Mouse (Mus musculus) CD4-positive, CD25-positive, alpha-beta regulatory T cell, adult 9 weeks (primary cell): ENCODE data around the gene Cfap57. TPM values are rescaled to one million over a fixed set of nuclear protein-coding genes. Genes with fewer than 3 reads are reported as not detected.

Experiments used
- polyA plus RNA-seq: library from polyadenylated mRNA; unstranded; fragments of 100-300 nt; shearing (Covaris generic); gene quantifications from one replicate; pipeline ENCODE4 v1.2.1, GENCODE M21; 2017

Gene Cfap57
- not detected for polyA plus RNA-seq

DNA sequence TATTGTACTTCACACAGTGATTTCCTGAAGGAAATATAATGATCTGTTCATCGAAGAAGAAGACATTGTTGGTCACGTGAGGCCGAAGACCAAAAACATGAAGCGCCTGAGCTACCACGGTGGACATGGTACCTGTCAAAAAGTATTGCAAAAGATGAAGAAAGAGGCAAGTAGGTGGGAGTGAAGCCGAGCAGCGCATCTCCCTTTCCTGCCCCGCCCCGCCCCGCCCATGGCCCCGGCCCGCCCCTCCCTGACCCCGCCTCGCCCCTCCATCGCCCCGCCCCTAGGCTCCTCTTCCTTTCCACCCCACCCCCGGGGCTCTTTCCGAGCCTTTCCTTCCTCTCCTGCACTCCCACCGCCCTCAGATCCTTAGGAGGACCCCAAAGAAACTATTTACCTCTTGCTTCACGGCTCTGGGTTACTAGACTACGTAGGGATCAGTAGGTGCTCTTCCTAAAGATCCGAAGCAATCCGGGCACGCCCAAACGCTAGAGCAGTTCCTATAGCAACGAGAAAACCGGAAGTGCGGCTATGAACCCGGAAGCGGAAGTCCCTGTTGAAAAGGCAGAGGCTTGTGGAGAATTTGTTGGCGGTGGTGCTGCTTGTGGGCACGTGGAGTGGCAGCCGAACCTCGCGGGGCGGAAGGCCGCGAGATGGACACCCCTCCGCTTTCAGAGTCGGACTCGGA lies at the start of gene Cfap57, which contains the start of gene Ebna1bp2:
TSS of gene Cfap57 (minus strand) at position 499 of the 688 bp plus-strand sequence.
TSS of gene Ebna1bp2 (plus strand) at position 521 of the 688 bp plus-strand sequence.

DNA sequence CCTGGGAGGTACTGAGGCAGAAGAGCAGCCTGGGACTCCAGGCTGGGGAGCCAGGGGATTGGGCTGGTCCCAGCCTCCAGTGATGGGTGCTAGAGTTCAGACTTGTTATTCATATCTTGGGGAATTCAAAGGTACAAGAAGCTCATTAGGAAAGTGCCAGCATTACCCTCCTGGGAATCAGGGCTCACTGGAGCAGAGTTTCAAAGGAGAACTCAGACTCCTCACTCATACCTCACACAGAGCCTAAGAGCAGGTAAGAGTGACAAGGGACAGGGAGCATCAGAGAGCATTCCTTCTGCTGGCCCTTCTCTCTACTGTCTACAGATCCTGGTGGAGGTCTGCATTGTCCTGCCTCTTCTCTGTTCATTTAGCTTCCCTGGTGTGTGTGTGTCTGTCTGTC lies 38.1 kb upstream of the Cfap57 start, which contains the start of gene Olfr62:
TSS of gene Olfr62 (plus strand) at position 301 of the 400 bp plus-strand sequence.

DNA sequence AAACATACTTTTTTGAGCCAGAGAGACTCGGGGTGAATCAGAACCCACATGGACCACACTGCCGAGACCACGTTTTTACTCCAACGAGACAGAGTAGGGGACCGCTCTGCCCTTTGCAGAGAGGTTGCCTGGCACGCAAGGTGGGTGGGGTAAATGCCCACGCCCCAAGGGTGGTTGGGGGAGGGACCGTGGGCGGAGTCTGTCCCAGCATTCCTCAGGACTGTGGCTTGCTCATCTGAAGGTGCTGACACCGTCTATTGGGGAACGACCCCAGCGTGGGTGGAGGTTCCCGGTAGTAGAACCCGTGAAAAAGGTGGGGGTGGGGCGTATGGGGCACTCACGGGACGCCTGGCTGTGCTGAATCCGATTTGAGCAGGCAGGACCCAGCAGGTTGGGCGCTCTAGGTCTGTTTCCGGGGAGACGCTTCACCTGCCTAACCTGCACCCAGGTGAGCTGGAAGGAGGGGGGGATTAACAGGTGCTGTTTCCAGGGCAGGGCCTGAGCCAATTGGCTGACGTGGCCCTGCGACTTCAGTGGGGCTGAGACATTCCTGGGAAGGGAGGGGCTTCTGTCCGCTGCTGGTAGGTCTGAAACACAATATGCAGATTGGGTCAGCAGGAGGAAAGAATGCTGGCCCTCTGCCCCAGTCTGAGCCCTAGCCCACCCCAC lies 76.9 kb downstream of the Cfap57 start, which contains the start of gene Tmem125:
TSS of gene Tmem125 (minus strand) at position 453 of the 669 bp plus-strand sequence.

DNA sequence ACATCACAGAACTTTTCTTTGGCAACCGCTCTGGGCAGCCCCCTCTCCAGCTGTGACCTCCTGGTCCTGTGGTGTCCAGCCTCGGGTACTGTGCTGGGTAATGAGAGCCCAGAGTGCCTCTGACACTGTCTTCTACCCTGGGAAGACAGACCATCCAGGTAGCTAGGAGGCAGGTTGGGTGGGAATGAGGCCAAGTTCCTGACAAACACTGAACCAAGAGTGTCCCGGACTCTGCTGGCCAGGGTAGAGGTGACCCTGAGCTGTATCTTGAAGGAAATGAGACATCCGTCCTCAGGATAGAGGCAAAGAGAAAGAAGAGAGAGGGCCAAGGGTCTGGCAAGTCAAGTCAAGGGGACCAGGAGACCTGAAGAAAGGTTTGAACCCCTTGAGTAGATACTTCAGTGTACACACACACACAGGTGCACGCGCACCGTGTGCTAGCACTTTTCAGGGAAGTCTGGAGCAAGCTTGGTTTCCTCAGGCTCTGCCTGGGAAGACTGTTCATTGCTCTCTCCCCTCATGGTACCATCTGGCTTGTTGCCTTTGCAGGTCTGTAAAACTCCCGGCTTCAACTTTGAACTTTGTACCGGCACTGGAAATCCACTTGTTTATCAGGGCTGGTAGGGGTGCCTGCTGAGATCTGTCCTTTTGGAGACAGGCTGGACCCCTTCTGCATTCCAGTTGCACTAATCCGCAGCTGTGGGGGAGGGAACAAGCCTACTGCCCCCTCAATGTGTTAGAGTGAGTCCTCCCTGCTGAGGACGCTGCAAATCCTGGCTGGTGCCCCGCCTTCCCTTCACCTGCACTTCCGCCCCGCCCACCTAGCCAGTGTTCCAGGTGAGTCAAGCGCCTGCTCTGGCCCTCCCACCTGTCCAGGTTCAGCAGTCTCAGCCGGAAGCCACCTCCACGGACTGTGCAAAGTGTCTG lies 93.9 kb downstream of the Cfap57 start, which contains the start of gene 2610528J11Rik:
TSS of gene 2610528J11Rik (plus strand) at position 592 of the 927 bp plus-strand sequence.

Other genes with a start within 250 kb of the Cfap57 start
- 18.0 TPM for gene Szt2, start 211.5 kb downstream of the Cfap57 start, polyA plus RNA-seq
- gene Med8, start 211.4 kb downstream of the Cfap57 start, polyA plus RNA-seq, result 128 TPM
- 181 TPM for gene Elovl1, start 192.7 kb downstream of the Cfap57 start, polyA plus RNA-seq
- gene Cdc20, start 183.4 kb downstream of the Cfap57 start, polyA plus RNA-seq, result 8.1 TPM
- not detected for gene Mpl, start 163.3 kb downstream of the Cfap57 start, polyA plus RNA-seq
- gene Tie1, start 130.7 kb downstream of the Cfap57 start, polyA plus RNA-seq, result not detected
- gene 2610528J11Rik, start 93.8 kb downstream of the Cfap57 start, polyA plus RNA-seq, result not detected
- gene Tmem125, start 76.7 kb downstream of the Cfap57 start, polyA plus RNA-seq, result not detected
- 195 TPM for gene Ebna1bp2, start within 50 bp of the Cfap57 start, polyA plus RNA-seq
- not detected for gene Olfr62, start 38.2 kb upstream of the Cfap57 start, polyA plus RNA-seq
- gene Olfr1342, start 72.0 kb upstream of the Cfap57 start, polyA plus RNA-seq, result not detected
- not detected for gene Olfr1341, start 82.7 kb upstream of the Cfap57 start, polyA plus RNA-seq
- gene Olfr1340, start 99.4 kb upstream of the Cfap57 start, polyA plus RNA-seq, result not detected
- not detected for gene Olfr1339, start 111.4 kb upstream of the Cfap57 start, polyA plus RNA-seq
- not detected for gene Olfr1338, start 138.0 kb upstream of the Cfap57 start, polyA plus RNA-seq
- not detected for gene Olfr1337, start 161.8 kb upstream of the Cfap57 start, polyA plus RNA-seq
- not detected for gene Olfr1335, start 189.2 kb upstream of the Cfap57 start, polyA plus RNA-seq
- not detected for gene Olfr1333, start 215.5 kb upstream of the Cfap57 start, polyA plus RNA-seq
- not detected for gene Olfr1331, start 243.9 kb upstream of the Cfap57 start, polyA plus RNA-seq